Mouse (Mus musculus): ENCODE results near the gene Plk5. TPM values are rescaled to one million over a fixed set of nuclear protein-coding genes. Genes with fewer than 3 reads are reported as not detected.
A peak's percentile ranks its signal among the peaks of the same experiment; 100 is the strongest.

Gene Plk5
- total RNA-seq, 2 experiments from 2014 or later = 0.49 to 0.64 TPM

- no peak for DNase-seq
- intact Hi-C loops (cut with DNase I) = loop anchor here (2.0 kb wide), 1 partner anchor 23 kb away; no protein-coding TSS in a partner anchor
Observed at GRCm38 (mm10) chr10:80351896-80352295, 4.4 kb upstream of the Plk5 start.

- intact Hi-C loops (cut with DNase I) = no loop called here
- DNase-seq = no peak
Observed at GRCm38 (mm10) chr10:80352727-80353126, 3.5 kb upstream of the Plk5 start.

GRCm38 (mm10) chr10:80355431-80355830 lies 828 bp upstream of the Plk5 start:
- intact Hi-C loops (cut with DNase I) = no loop called here
- no peak for DNase-seq

- intact Hi-C loops (cut with DNase I) = no loop called here
- DNase-seq = no peak
Observed at GRCm38 (mm10) chr10:80356737-80357136, 478 bp downstream of the Plk5 start.

- no peak for DNase-seq
- intact Hi-C loops (cut with DNase I) = no loop called here
Observed at GRCm38 (mm10) chr10:80357336-80357735, 1.1 kb downstream of the Plk5 start.

- DNase-seq = peak in 1 of 2 experiments; percentile 24
- intact Hi-C loops (cut with DNase I) = no loop called here
Observed at GRCm38 (mm10) chr10:80357994-80358639, 1.9 kb downstream of the Plk5 start.

GRCm38 (mm10) chr10:80363734-80364133 lies 7.5 kb downstream of the Plk5 start:
- intact Hi-C loops (cut with DNase I) = no loop called here
- no peak for DNase-seq

GRCm38 (mm10) chr10:80365736-80366135 lies 9.5 kb downstream of the Plk5 start:
- intact Hi-C loops (cut with DNase I) = loop anchor here (5.0 kb wide), 1 partner anchor 172 kb away; the partner anchor contains the start of gene Atp8b3
- DNase-seq = no peak

- DNase-seq = no peak
- intact Hi-C loops (cut with DNase I) = loop anchor here (5.0 kb wide), 1 partner anchor 169 kb away; the partner anchor contains the start of gene Atp8b3
Observed at GRCm38 (mm10) chr10:80367954-80368353, 11.7 kb downstream of the Plk5 start.

- intact Hi-C loops (cut with DNase I) = loop anchor here (5.0 kb wide), 1 partner anchor 169 kb away; the partner anchor contains the start of gene Atp8b3
- DNase-seq = no peak
Observed at GRCm38 (mm10) chr10:80368392-80368791, 12.1 kb downstream of the Plk5 start.

GRCm38 (mm10) chr10:80369995-80370747 lies 13.9 kb downstream of the Plk5 start:
- no peak for DNase-seq
- intact Hi-C loops (cut with DNase I) = loop anchor here (5.0 to 10.0 kb wide), 2 partner anchors 167 to 195 kb away; partner anchors contain the start of genes 1600002K03Rik, Atp8b3 and Efna2

GRCm38 (mm10) chr10:80371411-80371966 lies 15.2 kb downstream of the Plk5 start:
- intact Hi-C loops (cut with DNase I) = loop anchor here (10.0 kb wide), 1 partner anchor 197 kb away; the partner anchor contains the start of genes 1600002K03Rik and Efna2
- no peak for DNase-seq

GRCm38 (mm10) chr10:80371983-80372382 lies 15.7 kb downstream of the Plk5 start:
- DNase-seq = no peak
- intact Hi-C loops (cut with DNase I) = loop anchor here (10.0 kb wide), 1 partner anchor 197 kb away; the partner anchor contains the start of genes 1600002K03Rik and Efna2

- no peak for DNase-seq
- intact Hi-C loops (cut with DNase I) = loop anchor here (10.0 kb wide), 1 partner anchor 198 kb away; the partner anchor contains the start of genes 1600002K03Rik and Efna2
Observed at GRCm38 (mm10) chr10:80372706-80373105, 16.4 kb downstream of the Plk5 start.

- DNase-seq = peak; percentile 68 to 77
- intact Hi-C loops (cut with DNase I) = loop anchor here (1.0 to 10.0 kb wide), 4 partner anchors 23 to 199 kb away; partner anchors contain the start of genes 1600002K03Rik, Apc2 and Efna2
Observed at GRCm38 (mm10) chr10:80374063-80374462, 17.8 kb downstream of the Plk5 start.

GRCm38 (mm10) chr10:80376160-80376559 lies 19.9 kb downstream of the Plk5 start:
- peak; percentile 87 to 91 for DNase-seq
- intact Hi-C loops (cut with DNase I) = loop anchor here (5.0 to 10.0 kb wide), 3 partner anchors 131 to 201 kb away; partner anchors contain the start of genes 1600002K03Rik and Efna2

- no peak for DNase-seq
- intact Hi-C loops (cut with DNase I) = loop anchor here (5.0 to 10.0 kb wide), 3 partner anchors 130 to 203 kb away; partner anchors contain the start of genes 1600002K03Rik and Efna2
Observed at GRCm38 (mm10) chr10:80377716-80378115, 21.5 kb downstream of the Plk5 start.

GRCm38 (mm10) chr10:80382641-80383365 lies 26.5 kb downstream of the Plk5 start:
- intact Hi-C loops (cut with DNase I) = no loop called here
- no peak for DNase-seq

GRCm38 (mm10) chr10:80383431-80383830 lies 27.2 kb downstream of the Plk5 start:
- no peak for DNase-seq
- intact Hi-C loops (cut with DNase I) = no loop called here

GRCm38 (mm10) chr10:80384115-80384639 lies 27.9 kb downstream of the Plk5 start:
- DNase-seq = no peak
- intact Hi-C loops (cut with DNase I) = no loop called here

All from heart, postnatal 36 days (tissue).